Mouse (Mus musculus) stomach, postnatal 0 days (tissue): Measurements from ENCODE around the gene Fgfr2. TPM values are rescaled to one million over a fixed set of nuclear protein-coding genes. Genes with fewer than 3 reads are reported as not detected.

Source experiments
- ATAC-seq: fragments of 200-750 bp; cut with Nextera tagmentation; 2 replicates; pipeline ENCODE4 v1.8.0; 2017; ENCODE audit not compliant: low FRiP score, low TSS enrichment
- DNase-seq: peaks from one replicate; pipeline ENCODE4 v3.0.0-alpha.2; 2016; ENCODE audit warnings: low spot score
- H3K27ac ChIP-seq: fragments of 300-500 bp; sonication (generic); replicated peaks from 2 replicates; pipeline ENCODE4 v1.5.1; 2014; ENCODE audit warnings: mild to moderate bottlenecking, control low read depth
- H3K27me3 ChIP-seq: fragments of 300-500 bp; sonication (generic); 2 replicates; pipeline ENCODE4 v1.6.1; 2014; ENCODE audit warnings: low read length; ENCODE audit not compliant: control insufficient read depth, insufficient read depth
- H3K36me3 ChIP-seq: fragments of 300-500 bp; sonication (generic); 2 replicates; pipeline ENCODE4 v1.6.1; 2014; ENCODE audit warnings: low read length, mixed read lengths; ENCODE audit not compliant: control insufficient read depth, insufficient read depth
- H3K4me1 ChIP-seq: fragments of 300-500 bp; sonication (generic); replicated peaks from 2 replicates; pipeline ENCODE4 v1.6.1; 2014; ENCODE audit warnings: antibody characterized with exemption; ENCODE audit not compliant: control insufficient read depth, insufficient read depth
- H3K4me2 ChIP-seq: fragments of 300-500 bp; sonication (generic); replicated peaks from 2 replicates; pipeline ENCODE4 v1.6.1; 2014; ENCODE audit warnings: low read depth, mild to moderate bottlenecking, control low read depth, moderate library complexity
- H3K4me3 ChIP-seq: fragments of 300-500 bp; sonication (generic); 2 replicates; pipeline ENCODE4 v1.5.1; 2014; ENCODE audit warnings: low read depth, low read length, control low read depth
- H3K9ac ChIP-seq: fragments of 300-500 bp; sonication (generic); 2 replicates; pipeline ENCODE4 v1.6.1; 2014; ENCODE audit warnings: mild to moderate bottlenecking, low read length, control low read depth, mixed read lengths
- H3K9me3 ChIP-seq: fragments of 300-500 bp; sonication (generic); 2 replicates; pipeline ENCODE4 v1.6.1; 2016; ENCODE audit warnings: low read length; ENCODE audit not compliant: control insufficient read depth
- CTCF ChIP-seq: IDR thresholded peaks from 2 replicates; pipeline ENCODE4 v1.5.1; 2016; ENCODE audit warnings: antibody characterized with exemption, low read depth, mild to moderate bottlenecking, moderate library complexity
- EP300 ChIP-seq: optimal IDR thresholded peaks from 2 replicates; pipeline ENCODE3; 2016; ENCODE audit warnings: antibody characterized with exemption
- WGBS: fragments of 180-500 bp; shearing (Covaris S2); extraction: QIAGEN DNeasy Blood & Tissue Kit; methylation state at CpG from one replicate; pipeline ENCODE4 v1.1.7; 2014; 5-methylcytosine and 5-hydroxymethylcytosine counted together
- polyA plus RNA-seq: library from polyadenylated mRNA; unstranded; fragments of >200 nt; fragmentation: Nextera tagmentation; extraction: Ambion mirVana; gene quantifications from 2 replicates; pipeline ENCODE4 v1.2.1, GENCODE M21; 2015

Gene Fgfr2
- polyA plus RNA-seq, 1 experiment from 2014 or later: 60.8 TPM

DNA sequence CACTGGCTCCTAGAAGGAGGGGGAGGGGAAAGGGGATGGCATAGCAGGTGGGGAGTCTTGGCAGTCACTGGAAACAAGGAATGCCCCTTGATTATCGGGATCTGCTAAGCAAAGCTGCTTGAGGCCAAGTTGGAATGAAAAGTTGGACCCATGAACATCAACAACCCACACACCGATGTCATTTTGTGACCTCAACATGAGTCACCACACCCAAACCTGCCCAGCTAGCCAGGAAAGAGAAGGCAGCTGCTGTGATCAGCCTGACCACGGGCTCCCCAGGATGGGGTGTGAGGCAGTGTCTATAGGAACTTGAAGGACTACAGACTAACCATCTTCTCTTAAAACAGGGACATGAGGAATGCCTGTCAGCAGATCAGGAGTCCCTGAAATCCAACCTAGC lies 37.7 kb downstream of the Fgfr2 start:
- TF ChIP-seq EP300 (no peak), CTCF (no peak)
- ATAC-seq (peak; percentile 30; the same call in 1 of the 2 replicates), DNase-seq (no peak)
- no peaks in the 10 kb centered on the region for H3K27me3 ChIP-seq
- H3K36me3 ChIP-seq: no peaks in the 10 kb centered on the region
- no peak overlapping the region for H3K9ac ChIP-seq
- no peak overlapping the region for H3K4me3 ChIP-seq
- H3K4me1 ChIP-seq: peaks cover 11% of the 10 kb centered on the region
- no peak overlapping the region; the same call in 1 of the 2 replicates for H3K27ac ChIP-seq
- no peaks in the 10 kb centered on the region for H3K9me3 ChIP-seq
- WGBS: 46% methylated on average over 3 of the region's 3 CpGs
- no peak overlapping the region for H3K4me2 ChIP-seq

DNA sequence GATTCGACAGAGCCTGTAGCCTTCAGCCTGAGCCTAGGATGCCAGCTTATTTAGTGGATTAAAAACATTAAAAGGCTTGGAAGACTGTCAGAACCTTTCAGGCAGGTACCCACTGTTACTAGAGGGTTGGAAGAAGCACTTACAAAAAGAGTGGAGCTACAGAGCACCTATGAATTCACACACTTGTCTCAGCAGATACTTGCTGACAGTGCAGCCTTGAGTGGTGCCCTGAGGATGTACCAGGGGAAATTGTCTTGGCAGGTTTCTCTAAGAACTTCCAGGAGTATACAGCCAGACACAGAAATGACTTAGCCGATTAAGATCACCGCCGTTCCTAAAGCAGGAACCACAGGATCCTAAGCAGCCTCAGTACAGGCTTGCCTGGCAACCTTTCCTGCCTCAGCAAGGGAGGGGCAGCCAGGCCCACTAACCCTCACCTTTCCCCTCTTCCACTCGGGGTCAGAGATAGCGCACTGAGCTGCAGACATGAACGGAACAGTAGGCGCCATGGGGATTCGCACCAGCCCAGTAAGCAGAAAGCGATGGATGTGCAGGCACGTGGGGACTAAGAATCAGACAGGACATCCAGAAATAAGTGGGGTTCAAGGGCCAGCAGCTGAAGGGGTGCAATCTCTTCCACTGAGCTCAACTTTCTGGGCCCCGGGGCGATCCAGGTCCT lies 39.1 kb downstream of the Fgfr2 start:
- peak; percentile 25 for DNase-seq
- Histone ChIP-seq H3K4me2 (no peak overlapping the region), H3K9ac (no peak overlapping the region), H3K4me3 (no peak overlapping the region), H3K4me1 (peaks cover 6% of the 10 kb centered on the region; the same call in 1 of the 2 replicates), H3K36me3 (no peaks in the 10 kb centered on the region), H3K27me3 (no peaks in the 10 kb centered on the region), H3K9me3 (no peaks in the 10 kb centered on the region), H3K27ac (0 out of 2 replicates have a peak overlapping the region, but pooled peaks have one; percentile 8)
- no peak for TF ChIP-seq CTCF
- TF ChIP-seq EP300: no peak
- 71% methylated on average over 13 of the region's 13 CpGs for WGBS
- peak; percentile 45; the same call in 1 of the 2 replicates for ATAC-seq

DNA sequence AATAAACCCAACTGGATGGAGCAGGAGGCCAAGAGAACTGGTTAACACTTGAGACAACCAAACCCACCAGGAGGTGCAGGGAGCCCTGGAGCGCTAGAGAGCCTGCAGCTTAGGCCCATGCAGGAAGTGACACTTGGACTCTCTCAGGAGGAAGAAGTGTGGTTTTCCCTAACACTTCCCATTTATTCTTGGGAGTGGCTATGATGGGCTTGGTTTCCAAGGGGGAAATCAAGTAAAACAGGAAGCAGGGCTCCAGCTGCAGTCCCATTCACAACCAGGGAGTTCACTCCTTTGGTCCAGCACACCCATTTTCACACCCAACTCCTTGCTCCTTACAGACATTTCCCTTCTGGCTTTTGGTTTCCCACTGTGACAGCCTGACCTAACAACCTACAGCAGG lies 44.2 kb downstream of the Fgfr2 start:
- Histone ChIP-seq H3K27ac (0 out of 2 replicates have a peak overlapping the region, but pooled peaks have one; percentile 9), H3K36me3 (peaks cover 1% of the 10 kb centered on the region; the same call in 1 of the 2 replicates), H3K27me3 (no peaks in the 10 kb centered on the region), H3K9ac (no peak overlapping the region), H3K9me3 (no peaks in the 10 kb centered on the region), H3K4me2 (no peak overlapping the region), H3K4me1 (no peaks in the 10 kb centered on the region), H3K4me3 (no peak overlapping the region)
- no peak for TF ChIP-seq EP300
- TF ChIP-seq CTCF: no peak
- WGBS: 83% methylated on average over 1 of the region's 1 CpGs
- ATAC-seq: no peak; the same call in 1 of the 2 replicates
- DNase-seq: no peak

DNA sequence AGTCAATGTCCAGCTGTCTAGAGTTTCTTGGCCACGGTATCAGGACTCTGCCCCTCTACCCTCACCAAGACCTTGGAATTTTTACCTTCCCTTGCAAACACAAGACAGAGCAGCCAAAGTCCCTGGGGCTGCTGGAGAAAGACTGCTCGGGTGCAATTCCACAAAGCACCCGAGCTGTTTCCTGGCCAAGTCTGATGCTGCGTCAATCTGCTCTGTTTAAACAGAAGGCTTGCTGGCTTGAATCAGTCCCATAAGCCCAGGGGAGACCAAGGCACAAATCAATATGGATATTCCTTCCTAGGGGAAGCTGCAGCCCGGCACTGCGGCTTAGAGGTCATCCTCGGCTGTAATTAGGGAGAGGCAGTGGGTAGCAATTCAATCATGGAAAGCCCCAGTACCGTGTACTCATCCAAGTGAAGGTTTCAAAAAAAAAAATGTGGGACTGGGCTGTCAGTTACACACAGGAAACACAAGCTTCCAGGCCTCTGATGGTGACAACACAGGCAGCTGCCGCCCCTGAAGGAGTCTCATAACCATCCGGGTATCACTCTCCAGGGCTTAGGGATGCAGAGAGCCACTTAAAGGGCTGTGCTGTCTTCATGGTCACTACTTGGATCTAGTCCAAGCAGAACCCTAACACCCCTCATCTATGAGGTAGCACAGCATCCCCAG lies 48.6 kb downstream of the Fgfr2 start:
- no peak for DNase-seq
- no peaks in the 10 kb centered on the region for H3K9me3 ChIP-seq
- 63% methylated on average over 10 of the region's 10 CpGs for WGBS
- no peak overlapping the region for H3K4me2 ChIP-seq
- H3K4me1 ChIP-seq: no peaks in the 10 kb centered on the region
- H3K36me3 ChIP-seq: peaks cover 9% of the 10 kb centered on the region; the same call in 1 of the 2 replicates
- H3K9ac ChIP-seq: no peak overlapping the region
- TF ChIP-seq EP300: no peak
- no peak for TF ChIP-seq CTCF
- no peak overlapping the region for H3K27ac ChIP-seq
- no peak for ATAC-seq
- H3K27me3 ChIP-seq: no peaks in the 10 kb centered on the region
- H3K4me3 ChIP-seq: no peak overlapping the region

DNA sequence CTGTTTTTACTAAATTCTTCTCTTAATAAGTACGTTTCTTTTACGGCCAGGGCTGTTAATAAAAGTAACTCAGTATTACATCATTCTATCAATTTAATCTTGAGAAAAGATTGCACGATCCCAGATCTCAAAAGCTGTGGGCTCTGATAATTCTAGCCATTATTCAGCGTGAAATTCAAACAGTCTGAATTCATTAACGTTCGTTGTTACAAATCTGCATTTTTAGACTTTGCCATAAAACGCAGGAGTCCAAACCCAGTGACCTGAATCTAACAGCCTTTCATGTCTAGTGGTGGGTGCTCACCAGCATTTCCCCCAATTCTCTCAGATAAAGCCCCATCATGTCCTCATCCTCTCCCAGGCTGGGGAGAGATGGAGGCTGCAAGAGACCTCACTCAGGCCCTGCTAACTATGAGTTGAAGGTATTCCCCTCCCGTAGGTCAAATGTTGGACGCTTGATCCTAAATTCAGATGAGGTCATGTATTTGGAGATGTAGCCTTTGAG lies 50.0 kb downstream of the Fgfr2 start:
- no peak overlapping the region for H3K27ac ChIP-seq
- H3K4me2 ChIP-seq: no peak overlapping the region
- H3K9ac ChIP-seq: no peak overlapping the region
- no peaks in the 10 kb centered on the region for H3K4me1 ChIP-seq
- H3K27me3 ChIP-seq: no peaks in the 10 kb centered on the region
- no peaks in the 10 kb centered on the region for H3K9me3 ChIP-seq
- TF ChIP-seq EP300 (no peak), CTCF (no peak)
- peaks cover 9% of the 10 kb centered on the region; the same call in 1 of the 2 replicates for H3K36me3 ChIP-seq
- WGBS: 76% methylated on average over 9 of the region's 9 CpGs
- no peak for ATAC-seq
- no peak overlapping the region for H3K4me3 ChIP-seq
- no peak for DNase-seq
